Mouse (Mus musculus): ENCODE measurements around the gene Veph1. TPM values are rescaled to one million over a fixed set of nuclear protein-coding genes. Genes with fewer than 3 reads are reported as not detected.
A peak's percentile ranks its signal among the peaks of the same experiment; 100 is the strongest.

Veph1 gene
- total and polyA plus RNA-seq, 3 experiments: not detected

DNA sequence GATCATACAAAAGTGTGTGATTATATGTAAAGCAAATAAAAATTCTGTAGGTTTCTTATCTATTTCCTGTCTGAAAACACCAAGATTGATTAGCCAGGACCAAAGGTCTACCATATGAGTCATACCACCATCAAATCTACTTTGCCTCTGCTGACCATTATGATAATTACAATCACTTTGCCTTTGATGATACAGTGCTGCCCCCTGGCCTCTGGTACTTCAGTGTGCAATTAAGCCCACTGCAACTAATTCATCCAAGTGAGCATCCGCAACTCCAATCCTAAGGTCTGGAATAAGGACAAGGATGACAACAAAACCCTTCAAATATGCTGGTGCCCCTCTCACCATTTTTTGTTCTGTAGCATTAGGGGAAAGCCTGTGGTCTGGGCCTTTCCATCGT, 117.0 kb downstream of the Veph1 start:
- in situ Hi-C loops (cut with MboI; ENCODE audit: low pct_ligation_motif_present, low pct_unique_long_range_greater_than_20kb, low sequenced_read_pairs): no loop called here
- H3K9ac ChIP-seq (ENCODE audit: insufficient read depth, low read depth): no peak overlapping the region
- dilution Hi-C loops (cut with MboI; ENCODE audit: extremely low pct_ligation_motif_present, extremely low pct_unique_long_range_greater_than_20kb, low sequenced_read_pairs): no loop called here
- H3K4me2 ChIP-seq (ENCODE audit: insufficient read depth, low read depth, poor library complexity, severe bottlenecking): no peak overlapping the region
- H3K4me1 ChIP-seq (ENCODE audit: control insufficient read depth in 1 of 2, insufficient read depth in 2 of 2): no peaks in the 10 kb centered on the region
- no peaks in the 10 kb centered on the region for H3K36me3 ChIP-seq (replicated peaks in 1 of 2; ENCODE audit: control insufficient read depth in 1 of 2, insufficient read depth in 1 of 2, low read length in 1 of 2)
- no peaks in the 10 kb centered on the region for H3K79me2 ChIP-seq (replicated peaks; ENCODE audit: control insufficient read depth, extremely low read depth, insufficient read depth, poor library complexity, severe bottlenecking)
- H3K27ac ChIP-seq (ENCODE audit: insufficient read depth, low read depth): no peak overlapping the region
- no peaks in the 10 kb centered on the region for H3K9me3 ChIP-seq (replicated peaks; ENCODE audit: low read length)
- no peaks in the 10 kb centered on the region for H3K27me3 ChIP-seq (replicated peaks)
- TF ChIP-seq E2F4 (IDR thresholded peaks at IDR 0.05; ENCODE audit: insufficient replicate concordance, low read depth, low read length) (no peak), SMC3 (IDR thresholded peaks at IDR 0.05; ENCODE audit: low read depth, low read length) (peak; percentile 67), NRF1 (IDR thresholded peaks at IDR 0.05; ENCODE audit: low read depth, low read length) (no peak), CTCF (conservative IDR thresholded peaks at IDR 0.05 in 1 of 2, IDR thresholded peaks at IDR 0.05 in 1 of 2; ENCODE audit: low read depth in 2 of 2, low read length in 2 of 2) (peak in 1 of 2 experiments; percentile 66; a peak in 2 of 4 replicates), RAD21 (IDR thresholded peaks at IDR 0.05; ENCODE audit: low read depth, low read length) (peak; percentile 61), MXI1 (IDR thresholded peaks at IDR 0.05; ENCODE audit: low read depth, low read length) (no peak), ZMIZ1 (IDR thresholded peaks at IDR 0.05; ENCODE audit: low read depth, low read length) (no peak), POLR2AphosphoS2 (IDR thresholded peaks at IDR 0.05; ENCODE audit: low read depth, low read length) (no peak), MAZ (IDR thresholded peaks at IDR 0.05; ENCODE audit: low read depth, low read length) (no peak), MAX (IDR thresholded peaks at IDR 0.05; ENCODE audit: low read length) (no peak), SIN3A (IDR thresholded peaks at IDR 0.05; ENCODE audit: low read length) (no peak)
- H3K4me3 ChIP-seq (replicated peaks in 1 of 3; ENCODE audit: low read depth in 2 of 3, low read length in 2 of 3, poor library complexity in 1 of 3): no peak overlapping the region
- DNase-seq (ENCODE audit: extremely low read depth): peak; percentile 13

DNA sequence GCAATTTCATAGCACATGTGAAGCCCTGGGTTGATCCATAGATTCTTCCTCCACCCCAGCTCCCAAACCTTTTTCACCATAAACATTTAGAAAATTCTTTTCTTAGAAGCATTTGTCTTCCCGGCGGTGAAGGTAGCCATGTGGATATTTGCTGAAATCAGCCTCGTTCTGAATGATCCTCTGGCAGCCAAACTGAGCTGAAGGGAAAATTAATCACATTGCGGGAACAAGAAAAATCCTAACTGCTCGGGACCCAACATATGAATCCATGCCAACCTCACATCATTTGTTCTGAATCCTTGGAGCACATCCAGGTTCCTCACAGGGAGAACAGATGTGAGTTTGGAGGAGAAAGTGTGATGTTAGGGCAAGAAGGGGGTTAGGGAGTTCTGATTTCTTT, 123.7 kb downstream of the Veph1 start:
- Histone ChIP-seq H3K9me3 (replicated peaks; ENCODE audit: low read length) (no peaks in the 10 kb centered on the region), H3K27ac (ENCODE audit: insufficient read depth, low read depth) (no peak overlapping the region), H3K4me3 (replicated peaks in 1 of 3; ENCODE audit: low read depth in 2 of 3, low read length in 2 of 3, poor library complexity in 1 of 3) (no peak overlapping the region), H3K27me3 (replicated peaks) (no peaks in the 10 kb centered on the region), H3K4me2 (ENCODE audit: insufficient read depth, low read depth, poor library complexity, severe bottlenecking) (no peak overlapping the region), H3K4me1 (ENCODE audit: control insufficient read depth in 1 of 2, insufficient read depth in 2 of 2) (no peaks in the 10 kb centered on the region), H3K36me3 (replicated peaks in 1 of 2; ENCODE audit: control insufficient read depth in 1 of 2, insufficient read depth in 1 of 2, low read length in 1 of 2) (no peaks in the 10 kb centered on the region), H3K79me2 (replicated peaks; ENCODE audit: control insufficient read depth, extremely low read depth, insufficient read depth, poor library complexity, severe bottlenecking) (no peaks in the 10 kb centered on the region), H3K9ac (ENCODE audit: insufficient read depth, low read depth) (no peak overlapping the region)
- dilution Hi-C loops (cut with MboI; ENCODE audit: extremely low pct_ligation_motif_present, extremely low pct_unique_long_range_greater_than_20kb, low sequenced_read_pairs): no loop called here
- DNase-seq (ENCODE audit: extremely low read depth): no peak
- in situ Hi-C loops (cut with MboI; ENCODE audit: low pct_ligation_motif_present, low pct_unique_long_range_greater_than_20kb, low sequenced_read_pairs): no loop called here
- no peak for TF ChIP-seq E2F4 (IDR thresholded peaks at IDR 0.05; ENCODE audit: insufficient replicate concordance, low read depth, low read length)
- TF ChIP-seq TCF12 (IDR thresholded peaks at IDR 0.05; ENCODE audit: low read depth, low read length): no peak
- TF ChIP-seq ZC3H11A (IDR thresholded peaks at IDR 0.05; ENCODE audit: low read depth, low read length): no peak
- no peak for TF ChIP-seq JUND (conservative IDR thresholded peaks at IDR 0.05; ENCODE audit: low read depth, low read length)
- no peak for TF ChIP-seq EP300 (IDR thresholded peaks at IDR 0.05; ENCODE audit: low read length)
- no peak for TF ChIP-seq BHLHE40 (IDR thresholded peaks at IDR 0.05; ENCODE audit: low read depth, low read length)
- no peak for TF ChIP-seq MYC (IDR thresholded peaks at IDR 0.05; ENCODE audit: low read depth, low read length)
- TF ChIP-seq NRF1 (IDR thresholded peaks at IDR 0.05; ENCODE audit: low read depth, low read length): no peak
- TF ChIP-seq MAX (IDR thresholded peaks at IDR 0.05; ENCODE audit: low read length): no peak
- TF ChIP-seq JUN (IDR thresholded peaks at IDR 0.05; ENCODE audit: insufficient read depth, low read depth, low read length): no peak
